Mouse (Mus musculus): Measurements from ENCODE around the gene Cacna2d2.

DNA sequence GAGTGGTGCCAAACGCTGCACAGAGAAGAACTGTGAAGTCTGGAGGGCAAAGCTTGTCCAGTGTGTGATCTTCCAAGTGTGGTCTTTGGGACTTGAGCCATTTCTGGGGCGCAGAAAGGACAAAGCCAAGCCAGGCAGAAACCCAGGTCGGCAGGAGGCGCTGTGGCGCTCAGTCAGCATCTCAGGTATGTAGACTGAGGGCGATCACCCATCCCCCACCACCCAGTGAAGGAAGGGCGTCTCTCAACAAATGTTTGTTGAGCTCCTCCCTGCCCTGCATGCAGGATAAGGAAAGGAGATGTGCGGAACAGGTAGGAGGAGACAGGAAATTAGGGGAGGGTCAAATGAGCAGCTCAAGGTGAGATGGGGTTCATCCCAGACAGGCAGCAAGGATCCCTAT is 24.8 kb upstream of the Cacna2d2 start:
- TF ChIP-seq POLR2A (IDR thresholded peaks at IDR 0.05; ENCODE audit: insufficient read depth, low read depth, low read length) (no peak), EP300 (IDR thresholded peaks at IDR 0.05; ENCODE audit: insufficient read depth, low read depth, low read length) (no peak), CTCF (IDR thresholded peaks at IDR 0.05) (peak; percentile 28)

All from heart, adult 2 months (tissue).